Mouse (Mus musculus) neural tube, embryonic 11.5 days (tissue): Measurements from ENCODE around the gene Kcns1. TPM values are rescaled to one million over a fixed set of nuclear protein-coding genes. Genes with fewer than 3 reads are reported as not detected.
A peak's percentile ranks its signal among the peaks of the same experiment; 100 is the strongest.

Experiments used
- ATAC-seq: fragments of 200-750 bp; cut with Nextera tagmentation; 2 replicates; pipeline ENCODE4 v1.8.0; 2017; ENCODE audit warnings: moderate number of reproducible peaks, mild to moderate bottlenecking, moderate TSS enrichment, moderate library complexity; ENCODE audit not compliant: insufficient read depth, low FRiP score, low TSS enrichment
- DNase-seq: peaks from one replicate; pipeline ENCODE4 v3.0.0-alpha.2; 2015; ENCODE audit warnings: low spot score
- H3K27ac ChIP-seq: fragments of 300-500 bp; sonication (generic); 2 replicates; pipeline ENCODE4 v1.5.1; 2014; ENCODE audit warnings: low read depth, mild to moderate bottlenecking, low read length
- H3K27me3 ChIP-seq: fragments of 300-500 bp; sonication (generic); 2 replicates; pipeline ENCODE4 v1.6.1; 2014; ENCODE audit warnings: mild to moderate bottlenecking, low read length, mixed read lengths; ENCODE audit not compliant: control insufficient read depth, insufficient read depth
- H3K36me3 ChIP-seq: fragments of 300-500 bp; sonication (generic); 2 replicates; pipeline ENCODE4 v1.6.1; 2014; ENCODE audit warnings: mild to moderate bottlenecking, low read length, moderate library complexity, mixed read lengths; ENCODE audit not compliant: control insufficient read depth, insufficient read depth
- H3K4me1 ChIP-seq: fragments of 300-500 bp; sonication (generic); 2 replicates; pipeline ENCODE4 v1.6.1; 2014; ENCODE audit warnings: low read length, mixed read lengths; ENCODE audit not compliant: control insufficient read depth, insufficient read depth
- H3K4me2 ChIP-seq: fragments of 300-500 bp; sonication (generic); 2 replicates; pipeline ENCODE4 v1.6.1; 2014; ENCODE audit warnings: low read depth, mild to moderate bottlenecking, moderate library complexity
- H3K4me3 ChIP-seq: fragments of 300-500 bp; sonication (generic); 2 replicates; pipeline ENCODE4 v1.5.1; 2014; ENCODE audit warnings: low read depth, low read length
- H3K9ac ChIP-seq: fragments of 300-500 bp; sonication (generic); 2 replicates; pipeline ENCODE4 v1.6.1; 2014; ENCODE audit warnings: mild to moderate bottlenecking, low read length
- H3K9me3 ChIP-seq: fragments of 300-500 bp; sonication (generic); 2 replicates; pipeline ENCODE4 v1.6.1; 2016; ENCODE audit warnings: low read length; ENCODE audit not compliant: control insufficient read depth
- WGBS: fragments of 180-500 bp; shearing (Covaris S2); extraction: QIAGEN DNeasy Blood & Tissue Kit; methylation state at CpG from one replicate; pipeline ENCODE4 v1.1.7; 2014; 5-methylcytosine and 5-hydroxymethylcytosine counted together
- polyA plus RNA-seq: library from polyadenylated mRNA; unstranded; fragments of >200 nt; fragmentation: Nextera tagmentation; extraction: Ambion mirVana; gene quantifications from 2 replicates; pipeline ENCODE4 v1.2.1, GENCODE M21; 2014

The Kcns1 gene
- polyA plus RNA-seq, 1 experiment from 2014 or later = 0.21 TPM

DNA sequence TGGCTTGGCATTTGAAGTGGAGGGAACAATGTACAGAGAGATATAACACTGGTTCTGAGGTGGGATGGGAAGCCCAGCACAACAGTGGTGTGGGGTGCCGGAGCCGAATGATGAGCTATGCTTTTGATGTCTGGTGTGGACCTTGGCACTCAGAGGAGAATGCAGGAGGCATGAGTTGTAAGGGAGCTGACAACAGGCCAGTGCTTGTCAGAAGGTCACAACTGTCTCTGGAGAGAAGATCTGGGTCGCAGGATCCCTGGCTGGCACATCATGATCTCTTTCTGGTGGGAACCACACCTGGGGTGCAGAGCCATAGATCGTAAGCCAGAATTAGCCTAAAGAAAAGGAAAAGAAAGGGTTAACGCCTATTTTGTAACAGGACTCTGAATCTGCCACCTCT, 6.9 kb upstream of the Kcns1 start:
- no peak for ATAC-seq
- H3K9ac ChIP-seq = no peak overlapping the region
- no peaks in the 10 kb centered on the region for H3K36me3 ChIP-seq
- H3K4me3 ChIP-seq = no peak overlapping the region
- H3K4me1 ChIP-seq = no peaks in the 10 kb centered on the region
- H3K27me3 ChIP-seq = no peaks in the 10 kb centered on the region
- no peak for DNase-seq
- no peak overlapping the region for H3K27ac ChIP-seq
- 74% methylated on average over 5 of the region's 5 CpGs for WGBS
- no peaks in the 10 kb centered on the region for H3K9me3 ChIP-seq
- H3K4me2 ChIP-seq = no peak overlapping the region

DNA sequence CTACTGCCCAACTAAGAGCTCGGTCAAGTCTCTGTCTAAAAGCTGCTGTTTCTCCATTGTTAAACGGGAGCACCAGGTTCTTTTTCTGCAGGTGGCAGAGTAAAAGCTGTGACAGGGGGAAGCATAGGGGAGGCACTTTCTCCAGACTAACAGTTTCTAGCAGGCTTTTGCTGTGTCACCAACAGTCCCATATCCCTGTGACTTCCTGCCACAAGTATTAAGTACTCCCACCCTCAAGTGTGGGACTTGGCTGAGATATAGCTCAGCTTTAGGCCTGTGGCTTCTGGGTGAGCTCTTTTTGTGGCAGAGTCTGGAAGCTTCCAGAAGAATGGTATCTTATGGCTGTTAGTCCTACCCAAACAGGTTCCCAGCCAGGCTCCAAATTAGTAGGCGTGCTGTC, 4.9 kb upstream of the Kcns1 start:
- WGBS = 88% methylated on average over 3 of the region's 3 CpGs

DNA sequence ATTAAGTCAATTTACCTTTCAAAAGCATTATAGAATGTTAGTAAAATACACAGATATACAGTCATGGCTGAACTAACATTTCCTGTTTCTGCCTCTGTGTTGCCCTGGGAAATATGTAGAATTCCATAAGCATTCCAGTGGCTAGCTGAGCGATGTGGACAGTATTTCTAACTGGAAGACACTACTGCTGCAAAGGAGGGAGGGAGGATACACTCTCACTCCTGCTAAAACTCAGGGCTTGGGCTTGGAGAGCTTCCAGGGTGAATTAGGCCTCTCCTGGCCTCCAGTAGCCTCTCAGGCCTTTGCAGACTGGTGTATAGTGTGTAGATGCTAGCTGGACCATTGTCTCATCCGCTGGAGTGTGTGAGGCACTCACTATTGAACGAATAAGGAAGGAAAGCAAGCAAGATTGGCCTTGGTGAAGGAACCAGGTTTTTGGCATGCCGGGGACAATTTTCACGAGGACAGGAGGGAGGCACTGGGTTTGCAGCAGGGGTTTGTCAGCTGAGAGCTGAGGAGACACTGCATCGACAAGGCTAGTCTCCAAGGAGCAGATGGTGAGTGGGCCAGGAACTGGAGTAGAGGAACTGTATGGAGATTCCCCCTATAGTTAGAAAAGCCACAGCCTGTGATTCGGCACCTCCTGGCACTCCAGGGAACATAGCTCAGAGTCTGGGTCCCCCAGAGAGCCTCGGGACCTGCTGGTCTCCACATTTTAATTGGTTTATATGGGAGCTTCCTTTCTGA, 3.9 kb upstream of the Kcns1 start:
- Histone ChIP-seq H3K36me3 (no peaks in the 10 kb centered on the region), H3K27me3 (peaks cover 22% of the 10 kb centered on the region), H3K4me1 (peaks cover 7% of the 10 kb centered on the region), H3K27ac (no peak overlapping the region), H3K9me3 (no peaks in the 10 kb centered on the region), H3K4me2 (no peak overlapping the region), H3K9ac (no peak overlapping the region), H3K4me3 (no peak overlapping the region)
- 77% methylated on average over 8 of the region's 8 CpGs for WGBS
- ATAC-seq (no peak), DNase-seq (no peak)

More for the DNA sequence above, 4.9 kb upstream of the Kcns1 start:
- Histone ChIP-seq H3K4me2 (no peak overlapping the region), H3K4me3 (no peak overlapping the region), H3K27me3 (peaks cover 12% of the 10 kb centered on the region), H3K4me1 (peaks cover 3% of the 10 kb centered on the region), H3K27ac (no peak overlapping the region), H3K9ac (no peak overlapping the region), H3K36me3 (no peaks in the 10 kb centered on the region), H3K9me3 (no peaks in the 10 kb centered on the region)
- ATAC-seq (no peak), DNase-seq (no peak)

DNA sequence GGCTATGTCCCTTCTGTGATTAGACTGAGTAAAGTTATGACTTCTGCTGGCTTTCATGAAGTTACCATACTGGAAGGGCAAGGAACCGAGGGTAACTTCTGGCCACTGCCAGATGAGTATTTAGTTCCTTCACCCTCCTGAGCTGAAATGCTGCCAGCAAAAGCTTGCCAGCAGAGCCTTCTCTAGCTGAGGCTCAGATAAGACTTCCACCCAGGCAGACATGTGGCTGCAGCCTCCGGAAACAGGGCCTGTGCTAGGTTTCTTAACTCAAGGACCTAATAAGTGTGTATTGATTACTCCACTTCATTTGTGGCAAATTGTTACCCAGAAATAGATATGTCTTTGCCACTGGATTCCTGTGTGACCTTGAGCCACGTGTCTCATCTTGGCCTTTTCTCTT, 2.5 kb upstream of the Kcns1 start:
- Histone ChIP-seq H3K27me3 (peaks cover 36% of the 10 kb centered on the region), H3K9ac (no peak overlapping the region), H3K4me3 (no peak overlapping the region), H3K4me2 (no peak overlapping the region), H3K36me3 (no peaks in the 10 kb centered on the region), H3K27ac (no peak overlapping the region), H3K9me3 (no peaks in the 10 kb centered on the region), H3K4me1 (peaks cover 7% of the 10 kb centered on the region)
- DNase-seq (no peak), ATAC-seq (no peak)
- WGBS = 78% methylated on average over 3 of the region's 3 CpGs

DNA sequence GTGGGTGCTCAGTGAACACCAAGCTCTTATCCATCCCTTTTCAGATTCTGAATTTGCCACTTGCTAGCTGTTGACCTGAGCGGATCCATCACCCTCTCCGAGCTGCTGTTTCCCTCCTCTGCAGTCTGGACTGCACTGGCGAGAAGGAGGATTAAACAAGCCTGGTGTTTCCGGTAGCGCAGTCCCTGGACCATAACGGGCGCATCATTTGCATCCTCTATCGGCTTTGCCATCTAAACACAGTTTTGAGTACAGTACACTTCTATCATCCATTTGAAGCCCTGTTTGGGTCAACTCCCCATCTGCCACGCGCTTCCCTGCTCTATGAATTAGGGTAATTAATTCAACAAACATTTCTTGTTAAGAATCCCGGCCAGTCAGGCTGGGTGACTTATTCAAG, 587 bp downstream of the Kcns1 start:
- Histone ChIP-seq H3K27me3 (peaks cover 62% of the 10 kb centered on the region), H3K36me3 (no peaks in the 10 kb centered on the region), H3K9ac (no peak overlapping the region), H3K9me3 (no peaks in the 10 kb centered on the region), H3K27ac (no peak overlapping the region), H3K4me2 (peak overlapping the region; percentile 4; the same call in 1 of the 2 replicates), H3K4me3 (no peak overlapping the region), H3K4me1 (peaks cover 7% of the 10 kb centered on the region)
- 7% methylated on average over 11 of the region's 11 CpGs for WGBS
- ATAC-seq (no peak), DNase-seq (no peak)

DNA sequence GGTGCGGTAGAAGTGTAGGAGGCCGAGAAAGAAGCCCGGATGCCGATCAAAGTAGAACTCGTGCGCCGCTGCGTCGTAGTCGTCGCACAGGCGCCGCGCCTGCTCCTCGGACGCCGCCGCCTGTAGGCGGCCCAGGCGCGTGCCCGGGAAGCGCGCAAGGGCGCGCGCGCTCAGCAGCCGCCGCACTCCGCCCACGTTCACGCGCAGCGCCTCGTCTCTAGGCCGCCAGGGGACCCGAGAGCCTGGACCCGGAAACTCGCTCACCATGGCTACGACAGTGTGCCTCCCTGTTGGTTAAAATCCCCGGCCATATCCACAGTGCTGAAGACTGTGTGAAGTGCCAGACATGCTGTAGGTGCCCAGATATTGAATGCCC, 2.4 kb downstream of the Kcns1 start:
- H3K4me3 ChIP-seq = peak overlapping the region; percentile 21
- peaks cover 62% of the 10 kb centered on the region for H3K27me3 ChIP-seq
- 12% methylated on average over 42 of the region's 42 CpGs for WGBS
- peaks cover 7% of the 10 kb centered on the region for H3K4me1 ChIP-seq
- H3K9ac ChIP-seq = no peak overlapping the region
- DNase-seq (peak; percentile 49), ATAC-seq (no peak)
- H3K4me2 ChIP-seq = peak overlapping the region; percentile 37
- H3K27ac ChIP-seq = no peak overlapping the region
- H3K36me3 ChIP-seq = no peaks in the 10 kb centered on the region
- H3K9me3 ChIP-seq = no peaks in the 10 kb centered on the region

DNA sequence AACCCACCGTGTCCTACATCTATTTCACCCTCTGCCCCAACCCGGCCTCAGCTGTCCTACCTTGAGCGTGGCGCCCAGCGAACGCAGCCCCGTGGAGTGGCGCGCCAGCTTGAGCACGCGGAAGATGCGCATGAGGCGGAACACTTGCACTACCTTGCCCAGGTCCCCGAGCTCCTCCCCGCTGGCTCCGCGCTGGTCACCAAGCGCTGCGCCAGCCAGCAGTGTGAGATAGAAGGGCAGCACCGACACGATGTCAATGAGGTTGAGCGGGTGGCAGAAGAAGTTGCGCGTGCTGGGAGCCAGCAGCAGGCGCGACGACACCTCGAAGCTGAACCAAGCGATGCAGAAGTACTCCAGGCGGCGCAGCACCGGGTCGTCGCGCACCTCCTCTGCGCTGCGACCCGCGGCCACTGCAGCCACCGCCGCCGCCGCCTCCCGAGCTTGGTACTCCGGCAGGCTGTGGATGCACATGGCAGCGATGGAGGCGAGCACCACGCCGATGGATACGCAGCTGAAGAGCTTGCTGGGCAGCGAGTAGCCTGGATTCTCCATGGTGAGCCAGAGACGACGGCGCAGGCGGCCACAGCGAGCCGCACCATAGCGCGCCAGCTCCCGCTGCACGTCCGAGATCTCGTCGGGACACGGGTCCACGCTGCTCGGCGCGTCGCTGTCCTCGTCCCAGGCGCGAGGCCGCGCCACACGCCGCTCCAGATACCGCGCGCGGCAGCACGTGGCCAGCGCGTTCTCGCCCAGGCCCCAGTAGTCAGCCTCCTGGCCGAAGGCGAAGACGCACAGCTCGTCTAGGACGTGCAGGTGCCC, 3.0 kb downstream of the Kcns1 start:
- Histone ChIP-seq H3K4me2 (peak overlapping the region; percentile 37), H3K4me3 (peak overlapping the region; percentile 21), H3K9me3 (no peaks in the 10 kb centered on the region), H3K27me3 (peaks cover 62% of the 10 kb centered on the region), H3K4me1 (peaks cover 7% of the 10 kb centered on the region), H3K9ac (no peak overlapping the region), H3K36me3 (no peaks in the 10 kb centered on the region), H3K27ac (no peak overlapping the region)
- WGBS = 11% methylated on average over 90 of the region's 90 CpGs
- ATAC-seq (peak; percentile 41; the same call in 1 of the 2 replicates), DNase-seq (peak; percentile 50)

DNA sequence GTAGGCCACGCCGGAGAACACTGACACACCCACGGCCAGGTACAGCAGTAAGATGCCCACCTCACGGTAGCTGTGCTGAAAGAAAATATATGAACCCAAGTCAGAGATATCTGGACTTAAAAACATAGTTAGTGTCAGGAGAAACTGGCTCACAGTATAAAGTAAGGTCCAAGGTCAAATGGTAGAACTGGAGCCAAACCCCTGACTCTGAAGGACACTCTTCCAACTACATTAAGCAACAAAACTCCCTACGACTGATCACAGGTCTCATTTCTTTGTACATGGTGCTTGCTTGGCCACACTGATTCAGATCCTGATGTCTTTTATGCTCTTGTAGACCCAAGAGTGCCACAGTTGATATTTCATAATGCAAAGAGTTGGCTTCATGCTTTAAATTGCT, 6.0 kb downstream of the Kcns1 start:
- H3K4me2 ChIP-seq = no peak overlapping the region
- 96% methylated on average over 5 of the region's 5 CpGs for WGBS
- ATAC-seq (no peak), DNase-seq (no peak)
- H3K36me3 ChIP-seq = no peaks in the 10 kb centered on the region
- no peaks in the 10 kb centered on the region for H3K9me3 ChIP-seq
- H3K4me1 ChIP-seq = no peaks in the 10 kb centered on the region; the same call in none of the 2 replicates
- H3K27me3 ChIP-seq = peaks cover 41% of the 10 kb centered on the region
- H3K4me3 ChIP-seq = no peak overlapping the region
- no peak overlapping the region for H3K9ac ChIP-seq
- no peak overlapping the region for H3K27ac ChIP-seq
